ENCODE assay signal across 8 mouse cellular contexts in the genomic region with DNA sequence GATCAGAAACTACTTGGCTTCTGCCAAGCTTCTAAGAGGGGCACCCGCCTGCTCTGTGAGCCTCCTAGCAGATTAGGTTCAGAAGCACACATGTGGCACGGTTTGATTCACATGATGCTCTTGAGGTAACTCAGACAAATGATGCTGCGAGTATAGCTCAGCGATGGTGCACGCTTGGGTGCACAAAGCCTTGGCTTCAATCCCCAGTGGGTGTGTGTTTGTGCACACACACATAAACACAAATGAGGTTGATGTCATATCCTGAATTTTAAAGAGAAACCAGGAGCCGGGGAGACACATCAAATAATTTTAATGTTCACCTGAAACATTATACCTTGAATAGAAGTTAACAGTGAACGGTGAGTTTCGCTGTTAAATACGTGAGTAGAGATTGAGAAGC. TPM values are rescaled to one million over a fixed set of nuclear protein-coding genes. Genes with fewer than 3 reads are reported as not detected.
DNase-seq lines count a peak whose midpoint lies in the region; ATAC-seq and TF ChIP-seq lines count a peak whose summit lies in the region.

No protein-coding gene starts in this region.

- H3K36me3 ChIP-seq in heart, embryonic 13.5 days = no peaks in the 10 kb centered on the region
- no peaks in the 10 kb centered on the region for H3K36me3 ChIP-seq in forebrain, postnatal 0 days (ENCODE audit: insufficient read depth)
- no peaks in the 10 kb centered on the region for H3K36me3 ChIP-seq in midbrain, embryonic 11.5 days (ENCODE audit: control insufficient read depth, insufficient read depth, low read length)

- WGBS in heart, embryonic 13.5 days = 70% methylated on average over 9 of the region's 9 CpGs
- WGBS in forebrain, postnatal 0 days = 41% methylated on average over 9 of the region's 9 CpGs
- WGBS in midbrain, embryonic 11.5 days = 67% methylated on average over 9 of the region's 9 CpGs

- ATAC-seq in heart, embryonic 13.5 days (ENCODE audit: extremely low read depth, insufficient number of reproducible peaks, low FRiP score, low TSS enrichment) = no peak
- ATAC-seq in forebrain, postnatal 0 days = peak; percentile 40
- no peak for ATAC-seq in midbrain, embryonic 11.5 days (ENCODE audit: low FRiP score)

- H3K4me2 ChIP-seq in heart, embryonic 13.5 days = peak overlapping the region; percentile 62
- peak overlapping the region; percentile 56 for H3K4me2 ChIP-seq in forebrain, postnatal 0 days (ENCODE audit: low read depth)
- peak overlapping the region; percentile 46 for H3K4me2 ChIP-seq in midbrain, embryonic 11.5 days

- peaks cover 42% of the 10 kb centered on the region for H3K4me1 ChIP-seq in heart, embryonic 13.5 days
- peaks cover 9% of the 10 kb centered on the region for H3K4me1 ChIP-seq in forebrain, postnatal 0 days (ENCODE audit: insufficient read depth)
- peaks cover 12% of the 10 kb centered on the region for H3K4me1 ChIP-seq in midbrain, embryonic 11.5 days (ENCODE audit: control insufficient read depth, insufficient read depth, low read length)

- intact Hi-C loops in gastrocnemius, postnatal 36 days (cut with DNase I) = no loop called here

- peak overlapping the region; percentile 55 for H3K27ac ChIP-seq in heart, embryonic 13.5 days (replicated peaks)
- peak overlapping the region; percentile 10; the same call in 1 of the 2 replicates for H3K27ac ChIP-seq in forebrain, postnatal 0 days (ENCODE audit: low read depth, low read length)
- H3K27ac ChIP-seq in midbrain, embryonic 11.5 days (ENCODE audit: low read depth, low read length) = no peak overlapping the region

- H3K9me3 ChIP-seq in heart, embryonic 13.5 days = no peaks in the 10 kb centered on the region
- H3K9me3 ChIP-seq in forebrain, postnatal 0 days (ENCODE audit: low read length) = no peaks in the 10 kb centered on the region
- H3K9me3 ChIP-seq in midbrain, embryonic 11.5 days (ENCODE audit: control insufficient read depth, low read length) = no peaks in the 10 kb centered on the region

- no peak for TF ChIP-seq CTCF in forebrain, postnatal 0 days (IDR thresholded peaks at IDR 0.05; ENCODE audit: low read depth)

- H3K4me3 ChIP-seq in heart, embryonic 13.5 days = peak overlapping the region; percentile 30
- peak overlapping the region; percentile 25 for H3K4me3 ChIP-seq in forebrain, postnatal 0 days (ENCODE audit: low read depth, low read length)
- no peak overlapping the region for H3K4me3 ChIP-seq in midbrain, embryonic 11.5 days (ENCODE audit: low read depth, low read length)

- H3K9ac ChIP-seq in heart, embryonic 13.5 days = peak overlapping the region; percentile 72
- H3K9ac ChIP-seq in forebrain, postnatal 0 days = no peak overlapping the region
- H3K9ac ChIP-seq in midbrain, embryonic 11.5 days (ENCODE audit: low read length) = no peak overlapping the region

- H3K27me3 ChIP-seq in heart, embryonic 13.5 days (replicated peaks) = no peaks in the 10 kb centered on the region
- H3K27me3 ChIP-seq in forebrain, postnatal 0 days (ENCODE audit: insufficient read depth, low read length) = no peaks in the 10 kb centered on the region
- no peaks in the 10 kb centered on the region for H3K27me3 ChIP-seq in midbrain, embryonic 11.5 days (ENCODE audit: control insufficient read depth, insufficient read depth, low read length)

- DNase-seq in heart, adult 9 months (ENCODE audit: low spot score in 2 of 2) = no peak
- peak; percentile 64 for DNase-seq in brain, adult 2 months (ENCODE audit: low read depth, low spot score)
- peak; percentile 22 for DNase-seq in forebrain, postnatal 0 days
- no peak for DNase-seq in midbrain, embryonic 11.5 days (ENCODE audit: low spot score, missing footprints)
- DNase-seq in embryo, embryonic 9.5 days (ENCODE audit: extremely low spot score) = no peak
- no peak for DNase-seq in gastrocnemius, postnatal 36 days
- DNase-seq in c-Kit-positive CD71-positive TER-119-positive erythroid progenitor cells, embryonic 14.5 days (ENCODE audit: low spot score) = no peak

RNA-seq across cellular contexts. Expression of a gene that starts 6.6 kb away (rescaled TPM):
- polyA plus RNA-seq in heart, embryonic 13.5 days (2015; fragmentation: Nextera tagmentation; extraction: Ambion mirVana) = 6.2 and 6.5 TPM in 2 replicates
- 39.6 and 42.2 TPM in 2 replicates for total RNA-seq in forebrain, postnatal 0 days (2014; rRNA removed)
- polyA plus RNA-seq in forebrain, postnatal 0 days (2015; fragmentation: Nextera tagmentation; extraction: Ambion mirVana) = 7.5 and 10.8 TPM in 2 replicates
- polyA plus RNA-seq in midbrain, embryonic 11.5 days (2014; fragmentation: Nextera tagmentation; extraction: Ambion mirVana) = 7.3 and 9.2 TPM in 2 replicates
- 100 to 1,000 TPM; 138 to 139 TPM for total RNA-seq in gastrocnemius, postnatal 36 days (2021)

Comparison
In these comparisons a context has a peak if more than half of its experiments do, and no peak if none do; other contexts are left out.
1. DNase-seq: peak in brain, adult 2 months (single experiment) and forebrain, postnatal 0 days (single experiment); none in heart, adult 9 months (0 of 2), midbrain, embryonic 11.5 days (single experiment), embryo, embryonic 9.5 days (single experiment), gastrocnemius, postnatal 36 days (0 of 2) and c-Kit-positive CD71-positive TER-119-positive erythroid progenitor cells, embryonic 14.5 days (single experiment).
2. Peak in every context shown above with its lines, with median percentiles within 50 percentile points of each other: H3K4me2 ChIP-seq.